Mouse (Mus musculus): ENCODE measurements at regions not wholly inside any gene's neighbourhood (a gene's known extent, or its start where the extent isn't known, plus 50 kb on each side); places are given as distances from the start of the nearest gene placed in this dataset.

DNA sequence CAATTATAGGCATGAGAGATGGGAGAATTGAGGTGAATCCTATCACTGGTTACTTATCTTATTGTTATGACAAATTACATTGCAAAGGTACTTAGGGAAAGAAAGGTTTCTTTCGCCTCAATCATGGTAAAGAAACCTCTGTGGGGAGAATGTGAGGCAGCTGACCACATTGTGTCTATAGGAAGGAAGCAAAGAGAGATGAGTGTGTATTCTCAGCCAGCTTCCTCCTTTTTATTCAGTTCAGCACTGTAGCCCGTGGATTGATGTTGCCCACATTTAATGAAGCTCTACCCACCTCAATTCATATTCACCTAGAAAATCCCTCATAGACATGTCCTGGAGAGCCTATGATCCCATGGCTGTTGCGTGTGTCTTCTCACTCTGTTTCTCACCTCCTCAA lies 406.2 kb downstream of the Atp6ap1l start:
- TF ChIP-seq CTCF (IDR thresholded peaks at IDR 0.05; ENCODE audit: borderline replicate concordance, insufficient read depth, low read depth, low read length): no peak
- no peak for TF ChIP-seq POLR2A (IDR thresholded peaks at IDR 0.05; ENCODE audit: borderline replicate concordance, insufficient read depth, low read length)
